ENCODE assay signal across 14 mouse cellular contexts in the genomic region with DNA sequence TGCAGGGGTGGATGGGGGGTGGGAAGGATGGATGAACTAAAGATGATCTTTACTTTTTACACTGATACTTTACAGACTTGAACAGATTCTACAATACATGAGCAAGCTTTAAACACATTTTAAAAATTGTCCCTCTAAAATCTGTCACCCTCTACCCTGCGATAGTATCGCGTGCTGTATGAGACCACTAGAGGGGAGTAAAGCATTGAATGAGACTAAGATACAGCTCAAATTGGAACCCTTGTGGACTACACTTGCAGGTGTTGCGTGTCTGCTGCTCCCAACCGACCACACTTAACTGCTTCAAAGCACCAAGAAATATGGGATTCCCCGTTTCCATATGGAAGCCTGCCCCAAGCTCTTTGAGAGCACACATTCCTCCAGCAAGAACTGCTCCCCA. TPM values are rescaled to one million over a fixed set of nuclear protein-coding genes. Genes with fewer than 3 reads are reported as not detected.
DNase-seq lines count a peak whose midpoint lies in the region; ATAC-seq and TF ChIP-seq lines count a peak whose summit lies in the region.
"Had no signal": no experiment of that assay in that cellular context is flagged by ENCODE, and none has a peak within 500 bp of the region (broad histone marks: within the 10 kb centered on the region; RNA-seq: fewer than 3 reads in every experiment).

No protein-coding gene starts in this region.

- no peak for DNase-seq in hindbrain, postnatal 0 days (ENCODE audit: low spot score)
- no peak for DNase-seq in hindbrain, embryonic 10.5 days (ENCODE audit: low spot score)
- DNase-seq in midbrain, embryonic 14.5 days: peak; percentile 11
- peak; percentile 12 for DNase-seq in G1E (ENCODE audit: low spot score)
- DNase-seq in cerebellum, adult 9-11 months: no peak
- DNase-seq: adrenal gland, postnatal 14 days; cerebellum, postnatal 25 days; liver, embryonic 13.5 days; right cerebral cortex, adult 18-20 months had no signal

- no peak for ATAC-seq in hindbrain, postnatal 0 days
- no peak for ATAC-seq in midbrain, embryonic 14.5 days (ENCODE audit: low FRiP score, low TSS enrichment)
- ATAC-seq in midbrain, embryonic 16.5 days: no peak
- peak; percentile 48; the same call in 1 of the 2 replicates for ATAC-seq in G1E (ENCODE audit: extremely low read depth, insufficient number of reproducible peaks, low FRiP score, poor library complexity, severe bottlenecking)
- ATAC-seq in megakaryocyte progenitor cell, adult 5-6 weeks (replicated peaks; ENCODE audit: poor library complexity): peak; percentile 74
- ATAC-seq: hindbrain, embryonic 16.5 days had no signal

- no peak overlapping the region for H3K4me3 ChIP-seq in hindbrain, postnatal 0 days (ENCODE audit: low read length)
- no peak overlapping the region for H3K4me3 ChIP-seq in hindbrain, embryonic 10.5 days
- H3K4me3 ChIP-seq in midbrain, embryonic 14.5 days (replicated peaks; ENCODE audit: low read depth, low read length): no peak overlapping the region
- H3K4me3 ChIP-seq in midbrain, embryonic 16.5 days (ENCODE audit: low read depth, low read length): no peak overlapping the region
- H3K4me3 ChIP-seq in G1E (ENCODE audit: low read depth, low read length): no peak overlapping the region
- H3K4me3 ChIP-seq: liver, embryonic 13.5 days; megakaryocyte, embryonic 14.5 days had no signal

- H3K4me2 ChIP-seq in hindbrain, postnatal 0 days (ENCODE audit: low read depth, low read length): no peak overlapping the region
- no peak overlapping the region for H3K4me2 ChIP-seq in midbrain, embryonic 14.5 days (ENCODE audit: low read length)
- H3K4me2 ChIP-seq in midbrain, embryonic 16.5 days (ENCODE audit: low read length): no peak overlapping the region
- H3K4me2 ChIP-seq: liver, embryonic 13.5 days had no signal

- no peaks in the 10 kb centered on the region for H3K36me3 ChIP-seq in hindbrain, postnatal 0 days (ENCODE audit: insufficient read depth, low read length)
- H3K36me3 ChIP-seq in hindbrain, embryonic 10.5 days: no peaks in the 10 kb centered on the region
- no peaks in the 10 kb centered on the region for H3K36me3 ChIP-seq in midbrain, embryonic 14.5 days (ENCODE audit: control insufficient read depth, insufficient read depth, low read length)
- H3K36me3 ChIP-seq in midbrain, embryonic 16.5 days (ENCODE audit: control insufficient read depth, insufficient read depth, low read length): no peaks in the 10 kb centered on the region
- peaks cover 4% of the 10 kb centered on the region for H3K36me3 ChIP-seq in G1E (replicated peaks)
- H3K36me3 ChIP-seq: liver, embryonic 13.5 days had no signal

- no peaks in the 10 kb centered on the region for H3K27me3 ChIP-seq in hindbrain, postnatal 0 days (ENCODE audit: insufficient read depth, low read length)
- no peaks in the 10 kb centered on the region for H3K27me3 ChIP-seq in hindbrain, embryonic 10.5 days (ENCODE audit: insufficient read depth, poor library complexity, severe bottlenecking)
- H3K27me3 ChIP-seq in midbrain, embryonic 14.5 days (ENCODE audit: control insufficient read depth, insufficient read depth, low read length): no peaks in the 10 kb centered on the region
- H3K27me3 ChIP-seq in midbrain, embryonic 16.5 days (ENCODE audit: control insufficient read depth, insufficient read depth, low read depth, low read length): no peaks in the 10 kb centered on the region
- peaks cover 11% of the 10 kb centered on the region for H3K27me3 ChIP-seq in G1E (ENCODE audit: insufficient read depth, low read length)
- H3K27me3 ChIP-seq: liver, embryonic 13.5 days; megakaryocyte, embryonic 14.5 days had no signal

- no peak overlapping the region for H3K27ac ChIP-seq in hindbrain, postnatal 0 days
- no peak overlapping the region for H3K27ac ChIP-seq in hindbrain, embryonic 10.5 days
- H3K27ac ChIP-seq in midbrain, embryonic 14.5 days (replicated peaks; ENCODE audit: low read depth, low read length): no peak overlapping the region
- H3K27ac ChIP-seq in midbrain, embryonic 16.5 days (ENCODE audit: low read length): no peak overlapping the region
- H3K27ac ChIP-seq: liver, embryonic 13.5 days had no signal

- H3K9ac ChIP-seq in hindbrain, postnatal 0 days (replicated peaks; ENCODE audit: low read length): no peak overlapping the region
- no peak overlapping the region for H3K9ac ChIP-seq in midbrain, embryonic 14.5 days (replicated peaks; ENCODE audit: low read length)
- H3K9ac ChIP-seq in midbrain, embryonic 16.5 days (ENCODE audit: low read depth, low read length): no peak overlapping the region
- H3K9ac ChIP-seq: liver, embryonic 13.5 days had no signal

- H3K4me1 ChIP-seq in hindbrain, postnatal 0 days (ENCODE audit: insufficient read depth, low read length): no peaks in the 10 kb centered on the region
- peaks cover 23% of the 10 kb centered on the region for H3K4me1 ChIP-seq in hindbrain, embryonic 10.5 days (replicated peaks)
- H3K4me1 ChIP-seq in midbrain, embryonic 14.5 days (ENCODE audit: control insufficient read depth, insufficient read depth, low read length): peaks cover 10% of the 10 kb centered on the region; the same call in 1 of the 2 replicates
- peaks cover 4% of the 10 kb centered on the region; the same call in 1 of the 2 replicates for H3K4me1 ChIP-seq in midbrain, embryonic 16.5 days (ENCODE audit: control insufficient read depth, insufficient read depth, low read length)
- peaks cover 20% of the 10 kb centered on the region for H3K4me1 ChIP-seq in G1E (ENCODE audit: insufficient read depth, low read depth, low read length)
- H3K4me1 ChIP-seq: liver, embryonic 13.5 days had no signal

- H3K9me3 ChIP-seq in hindbrain, postnatal 0 days (ENCODE audit: low read length): no peaks in the 10 kb centered on the region; the same call in 1 of the 2 replicates
- H3K9me3 ChIP-seq in hindbrain, embryonic 10.5 days: no peaks in the 10 kb centered on the region
- H3K9me3 ChIP-seq in midbrain, embryonic 14.5 days (ENCODE audit: control insufficient read depth, low read length): no peaks in the 10 kb centered on the region
- no peaks in the 10 kb centered on the region for H3K9me3 ChIP-seq in midbrain, embryonic 16.5 days (replicated peaks; ENCODE audit: control insufficient read depth, low read length, poor library complexity, severe bottlenecking)
- H3K9me3 ChIP-seq in G1E (replicated peaks): no peaks in the 10 kb centered on the region
- H3K9me3 ChIP-seq: liver, embryonic 13.5 days had no signal

- 77% methylated on average over 6 of the region's 6 CpGs for WGBS in hindbrain, postnatal 0 days
- WGBS in hindbrain, embryonic 10.5 days: 75% methylated on average over 6 of the region's 6 CpGs
- WGBS in midbrain, embryonic 14.5 days: 82% methylated on average over 6 of the region's 6 CpGs
- 84% methylated on average over 6 of the region's 6 CpGs for WGBS in midbrain, embryonic 16.5 days

- peak; percentile 44 for TF ChIP-seq CTCF in hindbrain, postnatal 0 days (IDR thresholded peaks at IDR 0.05; ENCODE audit: low read depth)
- no peak for TF ChIP-seq CTCF in G1E (IDR thresholded peaks at IDR 0.05; ENCODE audit: low read depth, low read length)

RNA-seq across cellular contexts. Expression of a gene that starts 48.0 kb away (rescaled TPM):
- total RNA-seq in hindbrain, postnatal 0 days (2014; rRNA removed): 16.6 and 17.5 TPM in 2 replicates
- polyA plus RNA-seq in hindbrain, postnatal 0 days (2015; fragmentation: Nextera tagmentation; extraction: Ambion mirVana): 1.9 and 2.3 TPM in 2 replicates
- 6.1 and 7.0 TPM in 2 replicates for polyA plus RNA-seq in hindbrain, embryonic 10.5 days (2016; fragmentation: Nextera tagmentation; extraction: Ambion mirVana)
- polyA plus RNA-seq in midbrain, embryonic 14.5 days (2014; fragmentation: Nextera tagmentation; extraction: Ambion mirVana): 1.4 and 4.4 TPM in 2 replicates
- 1.8 and 2.1 TPM in 2 replicates for polyA plus RNA-seq in midbrain, embryonic 16.5 days (2015; fragmentation: Nextera tagmentation; extraction: Ambion mirVana)
- total RNA-seq in G1E (2014; fragmentation: Nextera tagmentation) (0.24 TPM in 1 of 2 replicates, not detected in the other), G1E (2017) (0.05 and 0.06 TPM in 2 replicates)
- not detected in 2 replicates for polyA plus RNA-seq in G1E (2012)
- total RNA-seq in megakaryocyte progenitor cell, adult 5-6 weeks (2015): 0.05 and 0.10 TPM in 2 replicates
- total RNA-seq in megakaryocyte progenitor cell, adult 5-6 weeks (2017): 0.17 and 0.20 TPM in 2 replicates

RNA-seq across cellular contexts. Expression of a gene that starts 50.9 kb away (rescaled TPM):
- 0.07 TPM in 1 of 2 replicates, not detected in the other for total RNA-seq in hindbrain, postnatal 0 days (2014; rRNA removed)
- 0.14 and 0.20 TPM in 2 replicates for polyA plus RNA-seq in hindbrain, postnatal 0 days (2015; fragmentation: Nextera tagmentation; extraction: Ambion mirVana)
- polyA plus RNA-seq in hindbrain, embryonic 10.5 days (2016; fragmentation: Nextera tagmentation; extraction: Ambion mirVana): 0.17 and 0.21 TPM in 2 replicates
- polyA plus RNA-seq in midbrain, embryonic 14.5 days (2014; fragmentation: Nextera tagmentation; extraction: Ambion mirVana): 0.09 TPM in 1 of 2 replicates, not detected in the other
- 0.09 and 0.14 TPM in 2 replicates for polyA plus RNA-seq in midbrain, embryonic 16.5 days (2015; fragmentation: Nextera tagmentation; extraction: Ambion mirVana)
- total RNA-seq in G1E (2014; fragmentation: Nextera tagmentation) (not detected in 2 replicates), G1E (2017) (not detected in 2 replicates)
- polyA plus RNA-seq in G1E (2012): not detected in 2 replicates
- not detected in 2 replicates for total RNA-seq in megakaryocyte progenitor cell, adult 5-6 weeks (2015)
- not detected in 2 replicates for total RNA-seq in megakaryocyte progenitor cell, adult 5-6 weeks (2017)
- total RNA-seq: neutrophil, adult 5-6 weeks had no signal
- polyA plus RNA-seq: liver, embryonic 13.5 days had no signal

Comparison
In these comparisons a context has a peak if more than half of its experiments do, and no peak if none do; other contexts are left out.
1. ATAC-seq: peak in G1E (single experiment) and megakaryocyte progenitor cell, adult 5-6 weeks (single experiment); none in hindbrain, postnatal 0 days (single experiment), midbrain, embryonic 14.5 days (single experiment) and midbrain, embryonic 16.5 days (single experiment).
2. DNase-seq: peak in midbrain, embryonic 14.5 days (single experiment) and G1E (single experiment); none in hindbrain, postnatal 0 days (single experiment), hindbrain, embryonic 10.5 days (single experiment) and cerebellum, adult 9-11 months (single experiment).